Mouse (Mus musculus) heart, embryonic 12.5 days (tissue): Measurements from ENCODE around the gene Hmgcll1. TPM values are rescaled to one million over a fixed set of nuclear protein-coding genes. Genes with fewer than 3 reads are reported as not detected.
"Not testable (repeated sequence)": the region's sequence is repeated elsewhere in the genome, so short reads cannot be mapped to it uniquely, and the experiment has no call there.

Source experiments
- ATAC-seq: fragments of 200-750 bp; cut with Nextera tagmentation; 2 replicates; pipeline ENCODE4 v1.8.0; 2017; ENCODE audit warnings: moderate TSS enrichment, moderate library complexity; ENCODE audit not compliant: insufficient number of reproducible peaks, low FRiP score
- H3K27ac ChIP-seq: fragments of 300-500 bp; sonication (generic); 2 replicates; pipeline ENCODE4 v1.5.1; 2016; ENCODE audit warnings: mild to moderate bottlenecking, moderate library complexity; ENCODE audit not compliant: poor library complexity, severe bottlenecking
- H3K27me3 ChIP-seq: fragments of 300-500 bp; sonication (generic); replicated peaks from 2 replicates; pipeline ENCODE4 v1.6.1; 2016; ENCODE audit warnings: mild to moderate bottlenecking, moderate library complexity
- H3K36me3 ChIP-seq: fragments of 300-500 bp; sonication (generic); 2 replicates; pipeline ENCODE4 v1.6.1; 2016; ENCODE audit warnings: mild to moderate bottlenecking, moderate library complexity
- H3K4me1 ChIP-seq: fragments of 300-500 bp; sonication (generic); replicated peaks from 2 replicates; pipeline ENCODE4 v1.6.1; 2016; ENCODE audit warnings: mild to moderate bottlenecking
- H3K4me2 ChIP-seq: fragments of 300-500 bp; sonication (generic); 2 replicates; pipeline ENCODE4 v1.6.1; 2016; ENCODE audit warnings: mild to moderate bottlenecking, moderate library complexity
- H3K4me3 ChIP-seq: fragments of 300-500 bp; sonication (generic); 2 replicates; pipeline ENCODE4 v1.5.1; 2016; ENCODE audit warnings: mild to moderate bottlenecking
- H3K9ac ChIP-seq: fragments of 300-500 bp; sonication (generic); 2 replicates; pipeline ENCODE4 v1.6.1; 2016; ENCODE audit warnings: mild to moderate bottlenecking, moderate library complexity
- H3K9me3 ChIP-seq: fragments of 300-500 bp; sonication (generic); replicated peaks from 2 replicates; pipeline ENCODE4 v1.6.1; 2016; ENCODE audit warnings: mild to moderate bottlenecking, moderate library complexity
- WGBS: fragments of 180-500 bp; shearing (Covaris S2); methylation state at CpG from one replicate; pipeline ENCODE4 v1.1.7; 2016; 5-methylcytosine and 5-hydroxymethylcytosine counted together
- polyA plus RNA-seq: library from polyadenylated mRNA; unstranded; fragments of >200 nt; fragmentation: Nextera tagmentation; extraction: Ambion mirVana; gene quantifications from 2 replicates; pipeline ENCODE4 v1.2.1, GENCODE M21; 2016

The Hmgcll1 gene
- polyA plus RNA-seq, 1 experiment from 2014 or later = 2.0 TPM

DNA sequence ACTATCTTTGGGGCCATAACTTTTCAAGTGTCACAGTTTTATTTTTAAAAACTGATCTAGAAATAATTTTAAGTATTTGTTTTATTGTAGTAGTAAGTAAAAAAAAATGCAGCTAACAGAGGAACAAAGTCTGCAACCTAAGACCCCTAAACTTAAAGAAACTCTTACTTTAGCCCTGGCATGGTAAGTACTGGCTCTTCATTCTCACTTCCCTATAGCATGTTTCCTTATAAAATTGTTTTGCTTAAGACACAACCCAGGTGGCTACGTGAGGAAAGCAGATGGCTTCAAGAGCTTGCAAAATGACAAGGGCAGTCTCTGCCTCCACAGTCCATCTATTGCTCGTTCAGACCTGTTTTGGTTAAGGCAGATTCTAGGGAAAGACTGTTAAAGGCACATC lies 49.5 kb downstream of the Hmgcll1 start:
- Histone ChIP-seq H3K27me3 (no peaks in the 10 kb centered on the region), H3K4me2 (no peak overlapping the region), H3K4me3 (no peak overlapping the region), H3K36me3 (no peaks in the 10 kb centered on the region), H3K4me1 (no peaks in the 10 kb centered on the region), H3K27ac (no peak overlapping the region), H3K9me3 (no peaks in the 10 kb centered on the region), H3K9ac (no peak overlapping the region)
- ATAC-seq = no peak
- 59% methylated on average over 2 of the region's 2 CpGs for WGBS

DNA sequence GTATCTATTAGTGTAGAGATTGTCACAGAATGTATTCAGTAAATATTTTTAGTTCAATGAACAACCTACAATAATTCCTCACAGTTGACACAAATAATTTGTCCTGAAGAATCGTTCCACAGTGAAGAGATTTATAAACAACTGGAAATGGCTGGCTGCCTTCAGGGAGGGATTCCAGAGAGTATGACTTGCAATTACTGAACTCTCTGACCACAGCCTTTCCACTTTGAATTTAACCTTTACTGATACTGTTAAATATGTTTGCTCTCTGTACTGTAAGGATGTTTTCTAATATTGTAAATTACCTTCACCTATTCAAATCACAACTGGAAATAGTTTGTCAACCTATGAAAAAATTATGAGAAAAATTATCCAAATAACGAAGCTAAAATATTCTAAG lies 76.9 kb downstream of the Hmgcll1 start:
- no peaks in the 10 kb centered on the region for H3K36me3 ChIP-seq
- H3K4me1 ChIP-seq = no peaks in the 10 kb centered on the region
- no peaks in the 10 kb centered on the region for H3K27me3 ChIP-seq
- H3K4me3 ChIP-seq = no peak overlapping the region
- H3K27ac ChIP-seq = no peak overlapping the region
- WGBS = 74% methylated on average over 2 of the region's 2 CpGs
- no peak overlapping the region for H3K4me2 ChIP-seq
- H3K9me3 ChIP-seq = no peaks in the 10 kb centered on the region
- ATAC-seq = no peak
- H3K9ac ChIP-seq = no peak overlapping the region

DNA sequence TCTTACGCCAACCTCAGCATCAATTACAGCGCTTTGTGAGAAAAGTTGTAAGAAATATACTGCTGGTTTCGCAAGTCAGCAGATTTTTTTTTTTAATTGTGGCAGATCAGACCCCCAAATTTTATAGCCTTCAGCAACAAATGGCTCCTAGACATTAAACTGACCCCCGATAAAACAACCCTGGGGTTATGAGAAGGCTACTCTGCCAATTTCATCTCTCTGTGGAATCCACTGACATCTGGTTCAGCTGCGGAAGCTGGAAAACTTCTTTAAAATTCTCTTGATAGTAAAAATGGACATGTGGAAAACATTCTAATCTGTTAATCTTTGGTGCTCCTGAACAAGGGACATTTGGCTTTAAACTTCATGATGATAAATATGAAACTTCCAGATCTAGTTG lies 82.6 kb downstream of the Hmgcll1 start:
- no peak overlapping the region for H3K4me3 ChIP-seq
- no peaks in the 10 kb centered on the region for H3K27me3 ChIP-seq
- H3K9ac ChIP-seq = no peak overlapping the region
- WGBS = 88% methylated on average over 5 of the region's 5 CpGs
- no peaks in the 10 kb centered on the region for H3K4me1 ChIP-seq
- no peaks in the 10 kb centered on the region for H3K36me3 ChIP-seq
- no peak for ATAC-seq
- no peaks in the 10 kb centered on the region for H3K9me3 ChIP-seq
- H3K27ac ChIP-seq = no peak overlapping the region
- H3K4me2 ChIP-seq = no peak overlapping the region

DNA sequence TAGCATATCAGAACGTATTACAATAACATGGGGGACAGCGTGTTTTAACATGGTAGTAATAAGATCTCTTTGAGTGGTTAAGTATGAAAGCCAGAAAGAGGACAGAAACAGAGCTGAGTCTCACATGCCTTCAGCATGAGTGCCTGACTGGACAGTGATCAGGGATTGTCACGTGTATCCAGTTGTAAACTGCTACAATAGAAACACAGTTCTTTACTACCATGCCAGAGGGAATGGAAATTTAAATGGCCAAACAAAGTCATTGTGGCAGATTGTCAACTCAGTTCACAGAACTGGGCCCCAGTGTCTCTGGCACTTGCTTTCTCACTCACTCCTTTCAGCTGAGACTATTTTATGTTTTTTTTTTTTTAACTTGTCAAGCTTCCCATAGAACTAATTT lies 85.3 kb downstream of the Hmgcll1 start:
- Histone ChIP-seq H3K9me3 (no peaks in the 10 kb centered on the region), H3K36me3 (no peaks in the 10 kb centered on the region), H3K27ac (no peak overlapping the region), H3K4me2 (no peak overlapping the region), H3K4me3 (no peak overlapping the region), H3K9ac (no peak overlapping the region), H3K4me1 (no peaks in the 10 kb centered on the region), H3K27me3 (no peaks in the 10 kb centered on the region)
- WGBS = 79% methylated on average over 3 of the region's 3 CpGs
- ATAC-seq = no peak

DNA sequence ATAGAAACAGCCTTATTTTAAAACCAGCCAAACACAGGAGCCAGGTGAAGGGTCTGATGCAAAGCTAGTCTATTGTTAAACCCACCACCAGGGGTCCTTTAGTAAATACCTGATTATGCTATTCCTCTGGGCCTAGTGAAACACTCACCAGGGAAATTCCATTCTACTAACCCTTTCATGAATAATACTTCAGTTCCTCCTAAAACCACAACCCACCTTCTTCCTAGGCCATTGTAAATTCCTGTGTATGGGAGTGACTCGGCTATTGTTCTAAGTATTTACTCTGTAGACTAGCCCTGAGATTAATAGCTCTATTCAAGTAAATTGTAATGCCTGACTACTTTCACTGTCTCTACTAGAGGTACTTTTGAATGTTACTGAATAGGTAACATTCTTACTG lies 89.8 kb downstream of the Hmgcll1 start:
- not testable (repeated sequence) for H3K4me2 ChIP-seq, ATAC-seq, H3K36me3 ChIP-seq, H3K4me1 ChIP-seq, H3K9me3 ChIP-seq, H3K4me3 ChIP-seq, H3K27ac ChIP-seq, H3K9ac ChIP-seq, H3K27me3 ChIP-seq
- 84% methylated on average over 1 of the region's 1 CpGs for WGBS

DNA sequence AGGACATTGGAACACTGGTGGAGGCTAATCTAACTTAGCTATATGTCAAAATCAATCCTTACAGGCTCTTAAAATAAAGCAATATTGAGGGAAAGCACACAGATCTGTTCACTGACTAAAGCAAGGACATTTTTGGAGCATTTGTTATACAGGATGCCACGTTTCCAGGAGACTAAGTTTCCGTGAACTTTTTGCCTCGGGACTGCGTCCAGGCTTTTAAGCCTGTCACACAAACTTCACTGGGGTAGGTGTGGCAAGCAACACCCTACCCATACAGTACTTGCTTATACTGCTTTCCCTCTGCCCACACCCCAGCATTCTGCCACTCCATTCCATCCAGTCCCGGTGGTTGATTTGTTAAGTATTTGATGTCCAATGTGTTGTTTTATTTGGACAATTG lies 90.2 kb downstream of the Hmgcll1 start:
- Histone ChIP-seq H3K4me2 (no peak overlapping the region), H3K4me3 (no peak overlapping the region), H3K9me3 (no peaks in the 10 kb centered on the region), H3K36me3 (no peaks in the 10 kb centered on the region), H3K4me1 (no peaks in the 10 kb centered on the region), H3K27ac (no peak overlapping the region), H3K27me3 (no peaks in the 10 kb centered on the region), H3K9ac (no peak overlapping the region)
- WGBS = 82% methylated on average over 5 of the region's 5 CpGs
- no peak for ATAC-seq

DNA sequence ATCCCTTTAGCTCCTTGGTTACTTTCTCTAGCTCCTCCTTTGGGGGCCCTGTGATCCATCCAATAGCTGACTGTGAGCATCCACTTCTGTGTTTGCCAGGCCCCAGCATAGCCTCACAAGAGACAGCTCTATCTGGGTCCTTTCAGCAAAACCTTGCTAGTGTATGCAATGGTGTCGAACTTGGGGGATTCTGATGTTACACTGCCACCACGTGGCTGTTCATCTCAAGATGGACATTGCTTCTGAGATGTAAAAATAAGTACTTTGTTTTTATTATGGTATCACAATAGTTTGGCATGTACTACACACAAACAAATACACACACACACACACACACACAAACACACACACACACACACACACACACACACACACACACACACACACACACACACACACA lies 108.2 kb downstream of the Hmgcll1 start:
- not testable (repeated sequence) for H3K27ac ChIP-seq, H3K4me3 ChIP-seq, H3K4me1 ChIP-seq, ATAC-seq, H3K9me3 ChIP-seq, H3K36me3 ChIP-seq, H3K4me2 ChIP-seq, H3K27me3 ChIP-seq, H3K9ac ChIP-seq
- WGBS = 3% methylated on average over 2 of the region's 2 CpGs

DNA sequence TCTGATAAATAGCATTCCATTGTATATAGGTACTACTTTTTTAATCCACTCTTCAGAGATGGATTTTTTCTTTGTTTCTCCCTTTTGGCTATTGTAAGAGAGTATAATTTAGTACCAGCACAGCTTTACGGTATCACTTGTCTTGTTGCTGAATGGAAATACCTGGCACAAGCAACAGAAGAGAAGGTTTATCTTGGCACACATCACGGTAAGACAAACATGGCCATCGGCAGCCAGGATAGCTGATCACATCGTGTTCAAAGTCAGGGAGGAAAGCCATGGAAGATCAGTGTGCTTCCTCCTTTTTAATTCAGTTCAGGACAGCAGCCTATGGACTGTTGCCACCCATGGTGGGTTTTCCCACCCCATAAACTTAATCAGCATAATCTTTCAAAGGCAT lies 109.6 kb downstream of the Hmgcll1 start:
- H3K27me3 ChIP-seq = no peaks in the 10 kb centered on the region; the same call in 1 of the 2 replicates
- no peaks in the 10 kb centered on the region for H3K4me1 ChIP-seq
- H3K36me3 ChIP-seq = no peaks in the 10 kb centered on the region
- H3K4me2 ChIP-seq = no peak overlapping the region
- H3K9ac ChIP-seq = no peak overlapping the region
- ATAC-seq = no peak
- WGBS = 73% methylated on average over 4 of the region's 4 CpGs
- H3K9me3 ChIP-seq = no peaks in the 10 kb centered on the region
- no peak overlapping the region for H3K27ac ChIP-seq
- no peak overlapping the region for H3K4me3 ChIP-seq

DNA sequence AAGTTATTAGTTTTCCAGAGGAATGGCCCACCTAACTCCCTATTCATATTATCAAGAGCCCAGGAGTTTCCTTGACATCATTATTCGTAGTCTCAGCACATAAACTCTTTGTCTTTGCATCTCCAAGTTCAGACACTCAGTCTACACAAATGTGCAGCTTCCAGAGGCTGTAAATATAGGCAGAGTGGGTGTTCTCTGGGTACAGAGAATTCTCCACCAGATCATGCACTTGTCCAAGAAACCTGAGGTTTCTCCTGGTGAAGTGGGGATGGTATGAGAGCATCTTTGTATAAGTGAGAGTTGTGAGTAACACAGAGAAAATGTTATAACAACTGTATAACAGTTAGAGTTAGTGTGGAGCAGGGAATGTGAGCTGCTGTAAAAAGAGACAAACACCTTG lies 114.7 kb downstream of the Hmgcll1 start:
- Histone ChIP-seq H3K4me1 (no peaks in the 10 kb centered on the region), H3K36me3 (no peaks in the 10 kb centered on the region), H3K9ac (no peak overlapping the region), H3K4me3 (no peak overlapping the region), H3K4me2 (no peak overlapping the region), H3K27ac (no peak overlapping the region), H3K9me3 (no peaks in the 10 kb centered on the region), H3K27me3 (no peaks in the 10 kb centered on the region; the same call in 1 of the 2 replicates)
- WGBS = 60% methylated on average over 1 of the region's 1 CpGs
- ATAC-seq = no peak

DNA sequence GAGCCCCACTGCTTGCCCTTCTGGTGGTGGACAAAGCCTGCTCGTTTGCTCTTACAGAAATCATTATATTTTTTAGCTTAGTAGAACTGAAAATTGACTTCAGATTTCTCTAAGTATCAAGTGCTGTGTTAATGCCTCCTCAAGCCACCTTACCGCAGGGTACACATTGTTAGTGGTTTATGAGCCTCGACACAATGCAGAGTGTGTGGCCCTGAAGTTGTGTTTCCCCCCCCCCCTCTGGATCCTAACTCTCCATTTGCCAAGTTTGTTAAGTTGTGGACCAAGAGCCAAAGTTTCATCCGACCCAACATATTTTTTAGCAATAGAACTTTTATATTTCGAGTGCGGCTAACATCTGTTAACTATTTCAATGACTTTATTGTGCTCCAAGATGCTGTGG lies 119.4 kb downstream of the Hmgcll1 start:
- Histone ChIP-seq H3K9me3 (no peaks in the 10 kb centered on the region), H3K4me2 (no peak overlapping the region), H3K4me1 (0 out of 2 replicates have a peak, but pooled peaks cover 10% of the 10 kb centered on the region), H3K27ac (no peak overlapping the region), H3K27me3 (no peaks in the 10 kb centered on the region), H3K4me3 (no peak overlapping the region), H3K36me3 (no peaks in the 10 kb centered on the region), H3K9ac (no peak overlapping the region)
- no peak for ATAC-seq
- 84% methylated on average over 6 of the region's 6 CpGs for WGBS

DNA sequence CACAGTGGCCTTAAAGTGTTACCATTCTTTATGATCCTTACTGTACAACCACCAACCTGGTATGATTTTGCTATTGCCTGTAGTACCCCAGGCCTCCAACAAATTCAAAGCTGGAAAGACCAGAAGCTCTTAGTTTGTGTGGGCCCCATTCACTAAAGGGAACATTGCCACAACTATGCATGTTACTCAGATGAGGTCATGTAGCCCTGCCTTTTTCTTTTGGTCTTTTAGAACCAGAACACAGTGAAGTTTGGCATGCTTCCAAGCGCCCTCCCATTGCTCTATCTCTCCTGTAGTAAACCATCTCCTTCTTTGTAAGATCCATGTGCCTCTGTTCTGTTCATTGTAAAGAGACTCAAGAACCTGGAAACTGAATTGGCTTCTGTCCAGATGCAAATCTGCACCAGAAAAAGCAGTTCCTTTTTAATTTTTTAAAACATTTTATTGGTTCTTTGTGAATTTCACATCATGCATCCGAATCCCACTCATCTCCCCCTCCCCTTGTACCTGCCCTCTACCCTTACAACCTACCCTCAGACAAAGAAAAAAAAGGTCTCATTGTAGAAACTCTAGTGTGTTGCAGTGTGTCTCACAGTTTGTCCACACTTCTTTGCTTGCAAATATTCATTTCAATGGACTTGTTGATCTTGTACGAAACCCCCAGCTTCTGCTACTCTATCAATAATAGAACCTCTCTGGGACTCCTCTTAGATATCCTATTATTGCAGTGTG lies 123.9 kb downstream of the Hmgcll1 start:
- no peak for ATAC-seq
- no peak overlapping the region for H3K4me3 ChIP-seq
- no peak overlapping the region for H3K4me2 ChIP-seq
- WGBS = 81% methylated on average over 3 of the region's 3 CpGs
- no peak overlapping the region for H3K9ac ChIP-seq
- no peaks in the 10 kb centered on the region for H3K27me3 ChIP-seq
- no peaks in the 10 kb centered on the region for H3K9me3 ChIP-seq
- H3K4me1 ChIP-seq = 0 out of 2 replicates have a peak, but pooled peaks cover 10% of the 10 kb centered on the region
- H3K36me3 ChIP-seq = no peaks in the 10 kb centered on the region
- H3K27ac ChIP-seq = no peak overlapping the region

DNA sequence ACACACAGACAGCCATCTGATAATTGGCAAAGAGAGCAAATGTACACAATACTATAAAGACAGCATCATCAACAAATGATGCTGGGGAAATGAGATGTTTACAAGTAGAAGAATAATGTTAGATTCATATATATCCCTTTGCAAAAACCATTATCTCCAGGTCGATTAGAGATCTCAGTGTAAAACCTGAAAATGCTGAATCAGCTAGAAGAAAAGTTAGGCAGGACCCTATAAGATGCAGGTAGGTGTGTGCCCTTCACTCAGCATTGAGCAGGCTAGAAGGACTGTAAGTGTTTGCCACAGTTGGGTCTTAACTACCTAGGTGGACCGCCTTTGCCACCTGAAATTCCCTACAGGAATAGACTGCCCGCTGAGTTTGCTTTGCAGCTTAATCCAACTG lies 130.9 kb downstream of the Hmgcll1 start:
- Histone ChIP-seq H3K4me3 (no peak overlapping the region), H3K9ac (no peak overlapping the region), H3K9me3 (no peaks in the 10 kb centered on the region), H3K4me2 (no peak overlapping the region), H3K4me1 (no peaks in the 10 kb centered on the region), H3K36me3 (no peaks in the 10 kb centered on the region), H3K27ac (no peak overlapping the region), H3K27me3 (no peaks in the 10 kb centered on the region)
- 60% methylated on average over 3 of the region's 3 CpGs for WGBS
- no peak for ATAC-seq
